Mouse (Mus musculus) testis, adult 2 months (tissue): ENCODE results near the gene Lsm14a. TPM values are rescaled to one million over a fixed set of nuclear protein-coding genes. Genes with fewer than 3 reads are reported as not detected.
A peak's percentile ranks its signal among the peaks of the same experiment; 100 is the strongest.

Source experiments
- H3K27ac ChIP-seq: fragments of 200-500 bp; 2 replicates; pipeline ENCODE4 v1.5.1; 2012; ENCODE audit warnings: low read depth, low read length; ENCODE audit not compliant: control insufficient read depth, insufficient read depth
- H3K27me3 ChIP-seq: fragments of 200-500 bp; 2 replicates; pipeline ENCODE4 v1.6.1; 2012; ENCODE audit warnings: mild to moderate bottlenecking, low read length, moderate library complexity; ENCODE audit not compliant: control insufficient read depth, insufficient read depth
- H3K36me3 ChIP-seq: fragments of 200-500 bp; 2 replicates; pipeline ENCODE4 v1.6.1; 2012; ENCODE audit warnings: mild to moderate bottlenecking, low read length; ENCODE audit not compliant: control insufficient read depth, insufficient read depth
- H3K4me1 ChIP-seq: fragments of 200-500 bp; 2 replicates; pipeline ENCODE4 v1.6.1; 2012; ENCODE audit warnings: low read length; ENCODE audit not compliant: control insufficient read depth, insufficient read depth
- H3K4me3 ChIP-seq: fragments of 200-500 bp; 2 replicates; pipeline ENCODE4 v1.5.1; 2012; ENCODE audit warnings: low read depth, mild to moderate bottlenecking, low read length, moderate library complexity, mixed read lengths; ENCODE audit not compliant: control insufficient read depth
- CTCF ChIP-seq: fragments of 200-500 bp; IDR thresholded peaks from 2 replicates; pipeline ENCODE4 v1.5.1; 2012; ENCODE audit warnings: low read depth, mild to moderate bottlenecking, inconsistent platforms, low read length, moderate library complexity; ENCODE audit not compliant: control insufficient read depth, insufficient read depth, insufficient replicate concordance
- POLR2A ChIP-seq: fragments of 200-500 bp; IDR thresholded peaks from 2 replicates; pipeline ENCODE4 v1.6.1; 2012; ENCODE audit warnings: low read depth, mild to moderate bottlenecking, inconsistent platforms, low read length, moderate library complexity; ENCODE audit not compliant: control insufficient read depth
- polyA plus RNA-seq: library from polyadenylated mRNA; depleted of rRNA; stranded (reverse); fragments of >200 nt; gene quantifications from 2 replicates; pipeline ENCODE4 v1.2.3, GENCODE M21; 2012

Lsm14a gene
- polyA plus RNA-seq, 1 experiment, result 36.7 TPM

- no peaks in the 10 kb centered on the region for H3K36me3 ChIP-seq
- no peaks in the 10 kb centered on the region for H3K27me3 ChIP-seq
- peak; percentile 71 for TF ChIP-seq POLR2A
- TF ChIP-seq CTCF, result no peak
- no peaks in the 10 kb centered on the region; the same call in 1 of the 2 replicates for H3K4me1 ChIP-seq
- peak within 1 kb of the TSS; percentile 75 for H3K4me3 ChIP-seq
- peak within 1 kb of the TSS; percentile 88 for H3K27ac ChIP-seq
Observed at GRCm38 (mm10) chr7:34313443-34313875, 79.7 kb downstream of the Lsm14a start, which contains the start of gene 4931406P16Rik. TSS of gene 4931406P16Rik (minus strand) at chr7:34313551.

- peak overlapping the region; percentile 77 for H3K27ac ChIP-seq
- no peaks in the 10 kb centered on the region for H3K27me3 ChIP-seq
- TF ChIP-seq CTCF (no peak), POLR2A (no peak)
- no peaks in the 10 kb centered on the region for H3K36me3 ChIP-seq
- peak overlapping the region; percentile 75 for H3K4me3 ChIP-seq
- no peaks in the 10 kb centered on the region; the same call in 1 of the 2 replicates for H3K4me1 ChIP-seq
Observed at GRCm38 (mm10) chr7:34312786-34313442, 80.2 kb downstream of the Lsm14a start.

GRCm38 (mm10) chr7:34309186-34309764, 83.8 kb downstream of the Lsm14a start:
- Histone ChIP-seq H3K27me3 (no peaks in the 10 kb centered on the region), H3K4me1 (no peaks in the 10 kb centered on the region; the same call in 1 of the 2 replicates), H3K4me3 (no peak overlapping the region), H3K27ac (no peak overlapping the region), H3K36me3 (no peaks in the 10 kb centered on the region)
- TF ChIP-seq CTCF (no peak), POLR2A (no peak)

- Histone ChIP-seq H3K4me1 (no peaks in the 10 kb centered on the region; the same call in 1 of the 2 replicates), H3K4me3 (no peak overlapping the region), H3K27me3 (no peaks in the 10 kb centered on the region), H3K27ac (peak overlapping the region; percentile 37; the same call in 1 of the 2 replicates), H3K36me3 (no peaks in the 10 kb centered on the region)
- TF ChIP-seq POLR2A, result no peak
- no peak for TF ChIP-seq CTCF
Observed at GRCm38 (mm10) chr7:34308586-34308985, 84.5 kb downstream of the Lsm14a start.

- Histone ChIP-seq H3K4me1 (no peaks in the 10 kb centered on the region), H3K4me3 (no peak overlapping the region), H3K36me3 (no peaks in the 10 kb centered on the region), H3K27me3 (no peaks in the 10 kb centered on the region), H3K27ac (no peak overlapping the region)
- TF ChIP-seq CTCF (no peak), POLR2A (no peak)
Observed at GRCm38 (mm10) chr7:34305454-34305853, 87.7 kb downstream of the Lsm14a start.

- H3K4me3 ChIP-seq, result no peak overlapping the region
- no peaks in the 10 kb centered on the region for H3K4me1 ChIP-seq
- H3K36me3 ChIP-seq, result no peaks in the 10 kb centered on the region
- TF ChIP-seq CTCF (no peak), POLR2A (no peak)
- H3K27me3 ChIP-seq, result no peaks in the 10 kb centered on the region
- H3K27ac ChIP-seq, result peak overlapping the region; percentile 24; the same call in 1 of the 2 replicates
Observed at GRCm38 (mm10) chr7:34302651-34303050, 90.5 kb downstream of the Lsm14a start.

- no peaks in the 10 kb centered on the region for H3K36me3 ChIP-seq
- H3K4me1 ChIP-seq, result no peaks in the 10 kb centered on the region
- no peaks in the 10 kb centered on the region for H3K27me3 ChIP-seq
- no peak overlapping the region for H3K4me3 ChIP-seq
- H3K27ac ChIP-seq, result 0 out of 2 replicates have a peak overlapping the region, but pooled peaks have one; percentile 43
- no peak for TF ChIP-seq CTCF
- no peak for TF ChIP-seq POLR2A
Observed at GRCm38 (mm10) chr7:34301952-34302351, 91.2 kb downstream of the Lsm14a start.
